Mouse (Mus musculus): ENCODE results near the gene Gipc2. TPM values are rescaled to one million over a fixed set of nuclear protein-coding genes. Genes with fewer than 3 reads are reported as not detected.
A peak's percentile ranks its signal among the peaks of the same experiment; 100 is the strongest.

Gipc2 gene
- polyA plus RNA-seq, 1 experiment, result 1.2 TPM

- Histone ChIP-seq H3K4me1 (ENCODE audit: control insufficient read depth, insufficient read depth, low read length) (peaks cover 38% of the 10 kb centered on the region), H3K27ac (ENCODE audit: insufficient read depth, low read depth, low read length) (no peak overlapping the region), H3K4me3 (ENCODE audit: insufficient read depth, low read length) (no peak overlapping the region)
- TF ChIP-seq POLR2A (IDR thresholded peaks at IDR 0.05; ENCODE audit: borderline replicate concordance, low read depth, low read length) (no peak), CTCF (IDR thresholded peaks at IDR 0.05; ENCODE audit: low read depth, low read length) (no peak)
These were observed 53.4 kb downstream of the Gipc2 start for GRCm38 (mm10) chr3:152112664-152113063.

- Histone ChIP-seq H3K4me1 (ENCODE audit: control insufficient read depth, insufficient read depth, low read length) (peaks cover 43% of the 10 kb centered on the region), H3K4me3 (ENCODE audit: insufficient read depth, low read length) (no peak overlapping the region), H3K27ac (ENCODE audit: insufficient read depth, low read depth, low read length) (no peak overlapping the region)
- no peak for TF ChIP-seq POLR2A (IDR thresholded peaks at IDR 0.05; ENCODE audit: borderline replicate concordance, low read depth, low read length)
These were observed 54.5 kb downstream of the Gipc2 start for GRCm38 (mm10) chr3:152111482-152111881.

GRCm38 (mm10) chr3:152111081-152111480, 54.9 kb downstream of the Gipc2 start:
- no peak overlapping the region for H3K27ac ChIP-seq (ENCODE audit: insufficient read depth, low read depth, low read length)
- no peak for TF ChIP-seq POLR2A (IDR thresholded peaks at IDR 0.05; ENCODE audit: borderline replicate concordance, low read depth, low read length)
- TF ChIP-seq CTCF (IDR thresholded peaks at IDR 0.05; ENCODE audit: low read depth, low read length), result peak; percentile 40; the same call in 1 of the 2 replicates
- H3K4me3 ChIP-seq (ENCODE audit: insufficient read depth, low read length), result no peak overlapping the region
- H3K4me1 ChIP-seq (ENCODE audit: control insufficient read depth, insufficient read depth, low read length), result peaks cover 43% of the 10 kb centered on the region

GRCm38 (mm10) chr3:152109260-152109587, 56.8 kb downstream of the Gipc2 start:
- TF ChIP-seq CTCF (IDR thresholded peaks at IDR 0.05; ENCODE audit: low read depth, low read length), result no peak
- TF ChIP-seq POLR2A (IDR thresholded peaks at IDR 0.05; ENCODE audit: borderline replicate concordance, low read depth, low read length), result no peak
- H3K4me3 ChIP-seq (ENCODE audit: insufficient read depth, low read length), result no peak overlapping the region
- H3K4me1 ChIP-seq (ENCODE audit: control insufficient read depth, insufficient read depth, low read length), result peaks cover 41% of the 10 kb centered on the region
- no peak overlapping the region for H3K27ac ChIP-seq (ENCODE audit: insufficient read depth, low read depth, low read length)

GRCm38 (mm10) chr3:152108560-152109259, 57.3 kb downstream of the Gipc2 start:
- H3K4me1 ChIP-seq (ENCODE audit: control insufficient read depth, insufficient read depth, low read length), result peaks cover 38% of the 10 kb centered on the region
- TF ChIP-seq CTCF (IDR thresholded peaks at IDR 0.05; ENCODE audit: low read depth, low read length) (no peak), POLR2A (IDR thresholded peaks at IDR 0.05; ENCODE audit: borderline replicate concordance, low read depth, low read length) (no peak)
- H3K4me3 ChIP-seq (ENCODE audit: insufficient read depth, low read length), result no peak overlapping the region
- peak overlapping the region; percentile 33 for H3K27ac ChIP-seq (ENCODE audit: insufficient read depth, low read depth, low read length)

- peaks cover 33% of the 10 kb centered on the region for H3K4me1 ChIP-seq (ENCODE audit: control insufficient read depth, insufficient read depth, low read length)
These were observed 58.0 kb downstream of the Gipc2 start for GRCm38 (mm10) chr3:152108003-152108395.

GRCm38 (mm10) chr3:152107149-152108002, 58.7 kb downstream of the Gipc2 start:
- peak overlapping the region; percentile 4; the same call in 1 of the 2 replicates for H3K4me3 ChIP-seq (ENCODE audit: insufficient read depth, low read length)

More at GRCm38 (mm10) chr3:152108003-152108395, 58.0 kb downstream of the Gipc2 start:
- Histone ChIP-seq H3K4me3 (ENCODE audit: insufficient read depth, low read length) (no peak overlapping the region), H3K27ac (ENCODE audit: insufficient read depth, low read depth, low read length) (peak overlapping the region; percentile 25; the same call in 1 of the 2 replicates)
- TF ChIP-seq POLR2A (IDR thresholded peaks at IDR 0.05; ENCODE audit: borderline replicate concordance, low read depth, low read length), result no peak
- no peak for TF ChIP-seq CTCF (IDR thresholded peaks at IDR 0.05; ENCODE audit: low read depth, low read length)

DNA sequence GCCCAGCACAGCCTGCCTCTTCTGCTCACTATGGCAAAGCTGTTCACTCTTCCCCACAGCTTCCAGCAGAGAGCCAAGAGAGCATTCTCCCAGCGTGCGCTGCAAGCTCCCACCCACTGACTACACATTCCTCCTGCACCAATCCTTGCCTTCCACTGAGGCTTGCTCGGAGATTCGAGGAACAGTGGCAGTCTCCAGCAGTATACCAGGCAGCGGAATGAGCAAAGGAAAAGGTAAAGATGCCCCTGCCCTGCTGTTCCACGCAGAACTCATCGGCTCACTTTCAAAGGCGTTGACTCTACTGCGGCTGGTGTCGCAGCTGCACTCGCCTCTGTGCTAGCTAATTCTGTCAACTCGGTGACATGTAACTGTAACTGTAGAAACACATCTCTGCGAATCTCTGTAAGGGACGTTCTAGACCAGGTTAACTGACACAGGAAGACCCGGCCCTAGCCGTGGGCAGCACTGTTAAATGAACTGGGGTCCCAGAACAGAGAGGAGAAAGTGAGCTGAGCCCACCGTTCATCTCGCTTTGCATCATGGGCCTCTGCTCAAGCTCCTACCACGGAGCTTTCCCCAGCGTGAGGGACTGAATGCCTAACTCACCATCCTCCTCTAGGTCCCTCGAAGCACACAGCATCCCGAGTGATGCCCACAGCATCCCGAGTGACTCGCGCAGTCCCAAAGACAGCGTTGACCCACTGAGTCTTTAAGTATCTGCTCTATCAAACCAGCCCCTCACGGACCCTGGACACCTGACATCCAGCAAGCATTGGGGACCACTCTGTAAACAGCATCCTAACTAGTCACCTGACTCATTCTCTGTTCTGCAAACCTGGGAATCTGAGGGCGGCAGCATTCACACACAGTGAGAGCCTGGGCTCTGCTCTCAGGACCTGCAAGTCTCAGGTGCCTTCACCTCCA, 59.5 kb downstream of the Gipc2 start:
- no peak overlapping the region for H3K27ac ChIP-seq (ENCODE audit: insufficient read depth, low read depth, low read length)
- peak overlapping the region; percentile 4; the same call in 1 of the 2 replicates for H3K4me3 ChIP-seq (ENCODE audit: insufficient read depth, low read length)
- TF ChIP-seq POLR2A (IDR thresholded peaks at IDR 0.05; ENCODE audit: borderline replicate concordance, low read depth, low read length), result no peak
- peaks cover 28% of the 10 kb centered on the region for H3K4me1 ChIP-seq (ENCODE audit: control insufficient read depth, insufficient read depth, low read length)

More at GRCm38 (mm10) chr3:152107149-152108002, 58.7 kb downstream of the Gipc2 start:
- H3K27ac ChIP-seq (ENCODE audit: insufficient read depth, low read depth, low read length), result 0 out of 2 replicates have a peak overlapping the region, but pooled peaks have one; percentile 25
- TF ChIP-seq POLR2A (IDR thresholded peaks at IDR 0.05; ENCODE audit: borderline replicate concordance, low read depth, low read length) (no peak), CTCF (IDR thresholded peaks at IDR 0.05; ENCODE audit: low read depth, low read length) (no peak)
- peaks cover 28% of the 10 kb centered on the region for H3K4me1 ChIP-seq (ENCODE audit: control insufficient read depth, insufficient read depth, low read length)

- Histone ChIP-seq H3K27ac (ENCODE audit: insufficient read depth, low read depth, low read length) (no peak overlapping the region), H3K4me1 (ENCODE audit: control insufficient read depth, insufficient read depth, low read length) (peaks cover 25% of the 10 kb centered on the region), H3K4me3 (ENCODE audit: insufficient read depth, low read length) (no peak overlapping the region)
- TF ChIP-seq CTCF (IDR thresholded peaks at IDR 0.05; ENCODE audit: low read depth, low read length) (peak; percentile 58), POLR2A (IDR thresholded peaks at IDR 0.05; ENCODE audit: borderline replicate concordance, low read depth, low read length) (no peak)
These were observed 60.7 kb downstream of the Gipc2 start for GRCm38 (mm10) chr3:152105341-152105740.

All from bone marrow macrophage, adult 2 months (primary cell).